Mouse (Mus musculus) hindbrain, embryonic 11.5 days (tissue): ENCODE measurements at regions not wholly inside any gene's neighbourhood (a gene's known extent, or its start where the extent isn't known, plus 50 kb on each side); places are given as distances from the start of the nearest gene placed in this dataset.

ENCODE experiments used
- ATAC-seq: fragments of 200-750 bp; cut with Nextera tagmentation; 2 replicates; pipeline ENCODE4 v1.8.0; 2017; ENCODE audit warnings: mild to moderate bottlenecking, moderate TSS enrichment, moderate library complexity; ENCODE audit not compliant: low FRiP score
- DNase-seq: peaks from one replicate; pipeline ENCODE4 v3.0.0-alpha.2; 2015; ENCODE audit warnings: low spot score
- H3K27ac ChIP-seq: fragments of 300-500 bp; sonication (generic); 2 replicates; pipeline ENCODE4 v1.5.1; 2014; ENCODE audit warnings: mild to moderate bottlenecking, low read depth, low read length
- H3K27me3 ChIP-seq: fragments of 300-500 bp; sonication (generic); 2 replicates; pipeline ENCODE4 v1.6.1; 2014; ENCODE audit warnings: mild to moderate bottlenecking, low read length, moderate library complexity, mixed read lengths; ENCODE audit not compliant: control insufficient read depth, insufficient read depth
- H3K36me3 ChIP-seq: fragments of 300-500 bp; sonication (generic); 2 replicates; pipeline ENCODE4 v1.6.1; 2014; ENCODE audit warnings: mild to moderate bottlenecking, low read length, moderate library complexity, mixed read lengths; ENCODE audit not compliant: control insufficient read depth, insufficient read depth
- H3K4me1 ChIP-seq: fragments of 300-500 bp; sonication (generic); replicated peaks from 2 replicates; pipeline ENCODE4 v1.6.1; 2014; ENCODE audit warnings: low read length, mixed read lengths; ENCODE audit not compliant: control insufficient read depth, insufficient read depth
- H3K4me2 ChIP-seq: fragments of 300-500 bp; sonication (generic); replicated peaks from 2 replicates; pipeline ENCODE4 v1.6.1; 2014; ENCODE audit warnings: mild to moderate bottlenecking, low read depth, low read length
- H3K4me3 ChIP-seq: fragments of 300-500 bp; sonication (generic); 2 replicates; pipeline ENCODE4 v1.5.1; 2014; ENCODE audit warnings: low read depth, low read length
- H3K9ac ChIP-seq: fragments of 300-500 bp; sonication (generic); 2 replicates; pipeline ENCODE4 v1.6.1; 2014; ENCODE audit warnings: low read depth, low read length
- H3K9me3 ChIP-seq: fragments of 300-500 bp; sonication (generic); 2 replicates; pipeline ENCODE4 v1.6.1; 2016; ENCODE audit warnings: low read length; ENCODE audit not compliant: control insufficient read depth
- WGBS: fragments of 180-500 bp; shearing (Covaris S2); extraction: QIAGEN DNeasy Blood & Tissue Kit; methylation state at CpG from one replicate; pipeline ENCODE4 v1.1.7; 2014; 5-methylcytosine and 5-hydroxymethylcytosine counted together

- no peak for DNase-seq
- ATAC-seq = no peak
- H3K4me3 ChIP-seq = no peak overlapping the region
- H3K4me1 ChIP-seq = no peaks in the 10 kb centered on the region
- WGBS = 59% methylated on average over 1 of the region's 1 CpGs
- H3K9me3 ChIP-seq = no peaks in the 10 kb centered on the region
- no peak overlapping the region for H3K27ac ChIP-seq
- no peaks in the 10 kb centered on the region for H3K36me3 ChIP-seq
- no peak overlapping the region for H3K9ac ChIP-seq
- H3K27me3 ChIP-seq = no peaks in the 10 kb centered on the region
- H3K4me2 ChIP-seq = no peak overlapping the region
These were observed 56.3 kb upstream of the Ift57 start for GRCm38 (mm10) chr16:49642696-49643095.

GRCm38 (mm10) chr16:49644416-49644815 lies 54.6 kb upstream of the Ift57 start:
- H3K9ac ChIP-seq = no peak overlapping the region
- H3K36me3 ChIP-seq = no peaks in the 10 kb centered on the region
- H3K4me3 ChIP-seq = no peak overlapping the region
- 94% methylated on average over 1 of the region's 1 CpGs for WGBS
- H3K9me3 ChIP-seq = no peaks in the 10 kb centered on the region
- no peak overlapping the region for H3K27ac ChIP-seq
- H3K4me2 ChIP-seq = no peak overlapping the region
- no peaks in the 10 kb centered on the region for H3K4me1 ChIP-seq
- H3K27me3 ChIP-seq = no peaks in the 10 kb centered on the region
- DNase-seq = no peak
- ATAC-seq = no peak

GRCm38 (mm10) chr16:49646479-49646878 lies 52.6 kb upstream of the Ift57 start:
- Histone ChIP-seq H3K9ac (no peak overlapping the region), H3K4me1 (no peaks in the 10 kb centered on the region), H3K4me2 (no peak overlapping the region), H3K27ac (no peak overlapping the region), H3K36me3 (no peaks in the 10 kb centered on the region), H3K9me3 (no peaks in the 10 kb centered on the region), H3K4me3 (no peak overlapping the region), H3K27me3 (no peaks in the 10 kb centered on the region)
- no peak for ATAC-seq
- DNase-seq = no peak
